Mouse (Mus musculus) brain, embryonic 14.5 days (tissue): ENCODE measurements around the gene Prss45.

Experiments used
- CTCF ChIP-seq: fragments of 200-500 bp; IDR thresholded peaks from 2 replicates; pipeline ENCODE4 v1.5.1; 2012; ENCODE audit warnings: inconsistent platforms, mild to moderate bottlenecking, moderate library complexity, borderline replicate concordance; ENCODE audit not compliant: insufficient read depth, insufficient read length; ENCODE audit errors: extremely low read depth
- POLR2A ChIP-seq: fragments of 200-500 bp; IDR thresholded peaks from 2 replicates; pipeline ENCODE4 v1.6.1; 2012; ENCODE audit warnings: mild to moderate bottlenecking, inconsistent platforms, borderline replicate concordance; ENCODE audit not compliant: poor library complexity, insufficient read depth, insufficient read length, severe bottlenecking; ENCODE audit errors: extremely low read depth

GRCm38 (mm10) chr9:110813789-110814188, 20.6 kb upstream of the Prss45 start, which contains the start of gene Prss44:
- TF ChIP-seq CTCF (no peak), POLR2A (no peak)
